Mouse (Mus musculus) heart, embryonic 13.5 days (tissue): ENCODE measurements around the gene Btbd9. TPM values are rescaled to one million over a fixed set of nuclear protein-coding genes. Genes with fewer than 3 reads are reported as not detected.

Experiments
- ATAC-seq: fragments of 200-750 bp; cut with Nextera tagmentation; 2 replicates; pipeline ENCODE4 v1.8.0; 2017; ENCODE audit warnings: moderate TSS enrichment; ENCODE audit not compliant: insufficient number of reproducible peaks, low FRiP score, low TSS enrichment; ENCODE audit errors: extremely low read depth
- H3K27ac ChIP-seq: fragments of 300-500 bp; sonication (generic); replicated peaks from 2 replicates; pipeline ENCODE4 v1.5.1; 2015; ENCODE audit warnings: moderate library complexity, mild to moderate bottlenecking, inconsistent platforms
- H3K27me3 ChIP-seq: fragments of 300-500 bp; sonication (generic); replicated peaks from 2 replicates; pipeline ENCODE4 v1.6.1; 2015; ENCODE audit warnings: mild to moderate bottlenecking, inconsistent platforms
- H3K36me3 ChIP-seq: fragments of 300-500 bp; sonication (generic); 2 replicates; pipeline ENCODE4 v1.6.1; 2015; ENCODE audit warnings: mild to moderate bottlenecking, inconsistent platforms
- H3K4me1 ChIP-seq: fragments of 300-500 bp; sonication (generic); 2 replicates; pipeline ENCODE4 v1.6.1; 2015; ENCODE audit warnings: inconsistent platforms
- H3K4me2 ChIP-seq: fragments of 300-500 bp; sonication (generic); 2 replicates; pipeline ENCODE4 v1.6.1; 2015; ENCODE audit warnings: inconsistent platforms, mild to moderate bottlenecking, moderate library complexity
- H3K4me3 ChIP-seq: fragments of 300-500 bp; sonication (generic); 2 replicates; pipeline ENCODE4 v1.5.1; 2015; ENCODE audit warnings: moderate library complexity, mild to moderate bottlenecking, inconsistent platforms
- H3K9ac ChIP-seq: fragments of 300-500 bp; sonication (generic); 2 replicates; pipeline ENCODE4 v1.6.1; 2015; ENCODE audit warnings: inconsistent platforms, mild to moderate bottlenecking, moderate library complexity
- H3K9me3 ChIP-seq: fragments of 300-500 bp; sonication (generic); 2 replicates; pipeline ENCODE4 v1.6.1; 2016; ENCODE audit warnings: inconsistent platforms
- WGBS: fragments of 180-500 bp; shearing (Covaris S2); methylation state at CpG from one replicate; pipeline ENCODE4 v1.1.7; 2015; ENCODE audit warnings: mixed read lengths; 5-methylcytosine and 5-hydroxymethylcytosine counted together
- polyA plus RNA-seq: library from polyadenylated mRNA; unstranded; fragments of >200 nt; fragmentation: Nextera tagmentation; extraction: Ambion mirVana; gene quantifications from 2 replicates; pipeline ENCODE4 v1.2.1, GENCODE M21; 2015

The Btbd9 gene
- polyA plus RNA-seq, 1 experiment from 2014 or later: 44.4 TPM

GRCm38 (mm10) chr17:30377754-30378153 is 198.5 kb downstream of the Btbd9 start:
- Histone ChIP-seq H3K9ac (no peak overlapping the region), H3K27me3 (no peaks in the 10 kb centered on the region), H3K9me3 (no peaks in the 10 kb centered on the region; the same call in 1 of the 2 replicates), H3K4me3 (no peak overlapping the region), H3K27ac (no peak overlapping the region), H3K36me3 (no peaks in the 10 kb centered on the region), H3K4me2 (no peak overlapping the region), H3K4me1 (peaks cover 3% of the 10 kb centered on the region; the same call in 1 of the 2 replicates)
- no peak for ATAC-seq
- 24% methylated on average over 1 of the region's 1 CpGs for WGBS

- no peak for ATAC-seq
- no peaks in the 10 kb centered on the region for H3K36me3 ChIP-seq
- WGBS: 78% methylated on average over 1 of the region's 1 CpGs
- no peaks in the 10 kb centered on the region for H3K27me3 ChIP-seq
- H3K4me2 ChIP-seq: no peak overlapping the region
- peaks cover 3% of the 10 kb centered on the region; the same call in 1 of the 2 replicates for H3K4me1 ChIP-seq
- no peak overlapping the region for H3K27ac ChIP-seq
- no peak overlapping the region for H3K4me3 ChIP-seq
- H3K9me3 ChIP-seq: no peaks in the 10 kb centered on the region; the same call in 1 of the 2 replicates
- H3K9ac ChIP-seq: no peak overlapping the region
Observed at GRCm38 (mm10) chr17:30375107-30375506, 201.2 kb downstream of the Btbd9 start.

- no peak for ATAC-seq
Observed at GRCm38 (mm10) chr17:30368559-30368958, 207.7 kb downstream of the Btbd9 start.

DNA sequence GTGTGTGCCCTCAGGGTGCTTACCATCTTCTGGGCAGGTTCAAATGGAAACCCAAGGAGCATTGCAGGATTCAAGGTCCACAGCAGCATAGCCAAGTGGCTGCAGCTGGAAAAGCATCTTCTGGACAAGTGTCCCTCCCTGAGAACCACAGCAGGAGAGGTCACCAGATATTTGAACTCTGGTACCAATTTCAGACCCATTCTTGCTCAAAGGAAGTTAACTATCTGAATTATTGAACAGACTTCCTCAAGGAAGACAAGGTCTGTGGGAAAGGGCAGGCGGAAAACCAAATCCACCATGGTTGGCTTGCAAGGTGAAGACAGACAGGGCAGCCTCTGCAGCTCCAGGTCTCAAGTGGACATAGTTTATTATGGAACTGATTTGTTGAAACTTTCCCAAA is 211.6 kb downstream of the Btbd9 start:
- peaks cover 11% of the 10 kb centered on the region; the same call in 1 of the 2 replicates for H3K4me1 ChIP-seq
- no peaks in the 10 kb centered on the region for H3K36me3 ChIP-seq
- no peak overlapping the region for H3K9ac ChIP-seq
- no peak overlapping the region for H3K4me2 ChIP-seq
- no peak overlapping the region for H3K27ac ChIP-seq
- 68% methylated on average over 1 of the region's 1 CpGs for WGBS
- no peak overlapping the region for H3K4me3 ChIP-seq
- no peaks in the 10 kb centered on the region for H3K27me3 ChIP-seq
- no peak for ATAC-seq
- H3K9me3 ChIP-seq: no peaks in the 10 kb centered on the region

More at GRCm38 (mm10) chr17:30368559-30368958, 207.7 kb downstream of the Btbd9 start:
- Histone ChIP-seq H3K9me3 (no peaks in the 10 kb centered on the region), H3K4me2 (no peak overlapping the region), H3K27ac (no peak overlapping the region), H3K4me3 (no peak overlapping the region), H3K4me1 (0 out of 2 replicates have a peak, but pooled peaks cover 5% of the 10 kb centered on the region), H3K9ac (no peak overlapping the region), H3K27me3 (no peaks in the 10 kb centered on the region), H3K36me3 (no peaks in the 10 kb centered on the region)
- WGBS: 44% methylated on average over 2 of the region's 2 CpGs

DNA sequence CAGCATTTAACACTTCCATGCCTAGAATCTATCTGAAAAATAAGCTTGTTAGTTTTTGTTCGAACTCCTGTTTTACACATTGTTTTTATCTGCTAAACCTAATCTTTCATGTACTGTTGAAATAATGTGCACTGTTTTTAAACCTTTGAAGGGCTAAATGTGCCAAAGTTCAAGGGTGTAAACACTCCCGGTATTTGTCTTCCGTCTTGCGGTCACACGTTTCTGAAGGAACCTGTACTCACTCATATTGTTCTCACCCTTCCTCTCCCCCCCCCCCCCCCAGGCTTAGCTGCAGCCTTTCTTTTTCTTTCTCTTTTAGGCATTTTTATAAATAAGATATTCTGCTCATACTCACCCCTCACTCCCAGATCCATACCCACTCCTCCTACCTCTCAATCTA is 212.9 kb downstream of the Btbd9 start:
- peaks cover 7% of the 10 kb centered on the region; the same call in 1 of the 2 replicates for H3K4me1 ChIP-seq
- H3K27ac ChIP-seq: no peak overlapping the region
- H3K9me3 ChIP-seq: no peaks in the 10 kb centered on the region
- H3K4me3 ChIP-seq: no peak overlapping the region
- H3K4me2 ChIP-seq: no peak overlapping the region
- H3K36me3 ChIP-seq: no peaks in the 10 kb centered on the region
- no peaks in the 10 kb centered on the region for H3K27me3 ChIP-seq
- no peak for ATAC-seq
- no peak overlapping the region for H3K9ac ChIP-seq
- WGBS: 76% methylated on average over 5 of the region's 5 CpGs

DNA sequence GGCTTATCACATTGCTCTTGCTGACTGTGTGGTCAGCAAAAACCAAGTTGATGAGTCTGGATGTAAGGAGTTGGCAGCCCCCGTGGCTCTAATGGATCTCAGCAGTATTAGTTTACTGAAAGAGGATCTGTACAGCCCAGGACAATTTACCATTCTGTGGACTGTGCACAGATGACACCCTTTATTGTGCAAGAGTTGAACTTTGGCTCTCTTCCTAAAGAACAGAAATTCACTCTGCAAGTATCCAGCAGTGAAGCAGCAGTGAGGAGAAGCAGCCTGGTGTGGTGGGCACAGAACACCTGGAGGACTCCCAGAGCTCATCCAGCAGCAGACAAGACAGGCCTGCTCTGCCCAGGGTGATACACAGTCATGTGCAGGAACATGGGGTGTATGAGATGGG is 215.6 kb downstream of the Btbd9 start:
- H3K27ac ChIP-seq: no peak overlapping the region
- H3K9ac ChIP-seq: no peak overlapping the region
- 41% methylated on average over 1 of the region's 1 CpGs for WGBS
- no peaks in the 10 kb centered on the region for H3K27me3 ChIP-seq
- no peaks in the 10 kb centered on the region for H3K36me3 ChIP-seq
- no peak for ATAC-seq
- H3K4me3 ChIP-seq: no peak overlapping the region
- peaks cover 6% of the 10 kb centered on the region; the same call in 1 of the 2 replicates for H3K4me1 ChIP-seq
- no peak overlapping the region for H3K4me2 ChIP-seq
- no peaks in the 10 kb centered on the region for H3K9me3 ChIP-seq

- 84% methylated on average over 5 of the region's 5 CpGs for WGBS
- no peak for ATAC-seq
- Histone ChIP-seq H3K27me3 (no peaks in the 10 kb centered on the region), H3K27ac (no peak overlapping the region), H3K4me1 (peaks cover 10% of the 10 kb centered on the region), H3K36me3 (no peaks in the 10 kb centered on the region), H3K4me2 (no peak overlapping the region), H3K4me3 (no peak overlapping the region), H3K9me3 (no peaks in the 10 kb centered on the region), H3K9ac (no peak overlapping the region)
Observed at GRCm38 (mm10) chr17:30359392-30359791, 216.9 kb downstream of the Btbd9 start.

GRCm38 (mm10) chr17:30355431-30355830 is 220.9 kb downstream of the Btbd9 start:
- Histone ChIP-seq H3K27ac (no peak overlapping the region), H3K9me3 (no peaks in the 10 kb centered on the region), H3K9ac (no peak overlapping the region), H3K36me3 (no peaks in the 10 kb centered on the region), H3K27me3 (no peaks in the 10 kb centered on the region), H3K4me3 (no peak overlapping the region), H3K4me2 (no peak overlapping the region), H3K4me1 (peaks cover 6% of the 10 kb centered on the region)
- WGBS: 73% methylated on average over 1 of the region's 1 CpGs
- ATAC-seq: no peak

- ATAC-seq: no peak
- Histone ChIP-seq H3K9me3 (no peaks in the 10 kb centered on the region), H3K4me3 (no peak overlapping the region), H3K27ac (no peak overlapping the region), H3K4me2 (no peak overlapping the region), H3K9ac (no peak overlapping the region), H3K27me3 (no peaks in the 10 kb centered on the region), H3K36me3 (no peaks in the 10 kb centered on the region), H3K4me1 (peaks cover 6% of the 10 kb centered on the region)
- WGBS: 66% methylated on average over 5 of the region's 5 CpGs
Observed at GRCm38 (mm10) chr17:30354381-30354780, 221.9 kb downstream of the Btbd9 start.

GRCm38 (mm10) chr17:30348031-30348430 is 228.3 kb downstream of the Btbd9 start:
- Histone ChIP-seq H3K4me3 (no peak overlapping the region), H3K36me3 (no peaks in the 10 kb centered on the region), H3K27ac (no peak overlapping the region), H3K9me3 (no peaks in the 10 kb centered on the region), H3K4me1 (peaks cover 30% of the 10 kb centered on the region), H3K4me2 (no peak overlapping the region), H3K27me3 (no peaks in the 10 kb centered on the region), H3K9ac (no peak overlapping the region)
- ATAC-seq: no peak
- whole genome bisulfite sequencing: 54% methylated on average over 2 of the region's 2 CpGs

- Histone ChIP-seq H3K4me1 (peaks cover 30% of the 10 kb centered on the region), H3K27me3 (no peaks in the 10 kb centered on the region), H3K9ac (0 out of 2 replicates have a peak overlapping the region, but pooled peaks have one; percentile 19), H3K36me3 (no peaks in the 10 kb centered on the region), H3K9me3 (no peaks in the 10 kb centered on the region), H3K27ac (no peak overlapping the region), H3K4me3 (no peak overlapping the region), H3K4me2 (peak overlapping the region; percentile 50)
- WGBS: 6% methylated on average over 10 of the region's 10 CpGs
- ATAC-seq: no peak
Observed at GRCm38 (mm10) chr17:30347101-30347613, 229.1 kb downstream of the Btbd9 start.

- Histone ChIP-seq H3K4me1 (peaks cover 33% of the 10 kb centered on the region), H3K36me3 (no peaks in the 10 kb centered on the region)
- no peak for ATAC-seq
Observed at GRCm38 (mm10) chr17:30345008-30345407, 231.3 kb downstream of the Btbd9 start.

More at GRCm38 (mm10) chr17:30345008-30345407, 231.3 kb downstream of the Btbd9 start:
- no peak overlapping the region for H3K4me3 ChIP-seq
- WGBS: 71% methylated on average over 3 of the region's 3 CpGs
- no peak overlapping the region for H3K27ac ChIP-seq
- H3K4me2 ChIP-seq: no peak overlapping the region
- no peak overlapping the region for H3K9ac ChIP-seq
- no peaks in the 10 kb centered on the region for H3K27me3 ChIP-seq
- H3K9me3 ChIP-seq: no peaks in the 10 kb centered on the region
